Mouse (Mus musculus) CD4-positive naive resting alpha-beta T cell, adult 57 days (primary cell): ENCODE results near the gene Stradb. TPM values are rescaled to one million over a fixed set of nuclear protein-coding genes. Genes with fewer than 3 reads are reported as not detected.

Experiments
- total RNA-seq: library from RNA; stranded (reverse); gene quantifications from one replicate; pipeline ENCODE4 v1.2.4, GENCODE M21; 2023

Stradb gene
- 10.9 TPM for total RNA-seq

DNA sequence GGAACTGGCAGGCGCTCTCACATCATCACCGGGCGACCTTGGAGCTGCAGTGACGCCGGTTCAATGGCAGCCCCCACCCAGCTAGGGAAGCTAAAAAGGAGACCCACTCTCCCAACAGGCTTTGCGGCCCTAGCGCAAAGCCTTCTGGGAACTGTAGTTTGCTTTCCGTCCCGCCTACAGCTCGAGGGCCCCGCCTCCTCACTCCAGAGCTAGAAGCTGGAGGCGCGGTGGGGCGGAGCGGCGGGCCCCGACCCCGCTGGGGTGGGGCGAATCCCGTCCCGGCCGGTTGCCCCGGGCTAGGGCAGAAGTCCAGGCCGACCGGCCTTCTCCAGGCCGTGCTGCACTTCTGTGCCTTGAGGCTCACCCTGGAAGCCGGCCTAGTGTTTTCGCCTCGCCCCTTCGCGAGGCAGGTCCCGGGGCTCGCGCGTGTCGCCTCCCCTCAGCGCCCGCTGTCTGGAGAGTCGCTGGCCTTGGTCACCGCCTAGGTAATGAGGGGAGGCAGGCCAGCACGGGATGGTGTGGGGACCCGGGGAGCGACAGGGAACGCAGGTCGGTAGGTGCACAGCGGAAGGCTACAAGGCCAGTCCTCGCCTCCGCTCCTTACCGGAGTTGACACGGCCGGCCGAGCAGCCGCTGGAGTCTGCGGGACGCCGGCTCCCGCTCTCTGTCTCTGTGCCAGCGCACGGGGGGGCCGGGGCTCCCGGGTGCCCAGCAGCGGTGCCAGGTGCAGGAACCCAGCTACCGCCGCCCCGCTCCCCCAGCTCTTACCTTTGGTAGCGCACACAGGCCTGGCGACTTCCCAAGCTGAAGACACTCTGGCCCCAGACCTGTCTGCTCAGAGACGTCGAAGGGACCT lies at the start of gene Stradb, which contains the start of gene Trak2:
Gene Stradb, plus strand, starts transcription at position 157 of the 856 bp plus-strand sequence.
Gene Trak2, minus strand, starts transcription at position 65 of the 856 bp plus-strand sequence.

Other genes starting within 250 kb of the Stradb start
- gene Casp8, start 178.1 kb upstream of the Stradb start, total RNA-seq = 120 TPM
- 75.7 TPM for gene Trak2, start 92 bp upstream of the Stradb start, total RNA-seq
- gene C2cd6, start 121.4 kb downstream of the Stradb start, total RNA-seq = not detected
- gene Tmem237, start 146.9 kb downstream of the Stradb start, total RNA-seq = 4.3 TPM
- 0.89 TPM for gene Mpp4, start 189.9 kb downstream of the Stradb start, total RNA-seq